Mouse (Mus musculus) layer of hippocampus, adult 8-10 months (tissue): Measurements from ENCODE around the gene Cyp2a12. TPM values are rescaled to one million over a fixed set of nuclear protein-coding genes. Genes with fewer than 3 reads are reported as not detected.
"Not testable (repeated sequence)": the region's sequence is repeated elsewhere in the genome, so short reads cannot be mapped to it uniquely, and the experiment has no call there.

Experiments
- DNase-seq, 2 experiments: peaks; one replicate each; pipeline ENCODE4 v3.0.0; 2022; ENCODE audit warnings: low spot score in 2 of 2
- total RNA-seq, 4 experiments: library from RNA; stranded (reverse); gene quantifications; 2 replicates each; pipeline ENCODE4 v1.2.4; 2022

Gene Cyp2a12
- not detected for total RNA-seq

GRCm38 (mm10) chr7:27028789-27029188 lies at the start of gene Cyp2a12:
Gene Cyp2a12, plus strand, starts transcription at chr7:27029081.
- no peak for DNase-seq

GRCm38 (mm10) chr7:26981464-26981863 lies 47.4 kb upstream of the Cyp2a12 start:
- DNase-seq: not testable (repeated sequence)

DNA sequence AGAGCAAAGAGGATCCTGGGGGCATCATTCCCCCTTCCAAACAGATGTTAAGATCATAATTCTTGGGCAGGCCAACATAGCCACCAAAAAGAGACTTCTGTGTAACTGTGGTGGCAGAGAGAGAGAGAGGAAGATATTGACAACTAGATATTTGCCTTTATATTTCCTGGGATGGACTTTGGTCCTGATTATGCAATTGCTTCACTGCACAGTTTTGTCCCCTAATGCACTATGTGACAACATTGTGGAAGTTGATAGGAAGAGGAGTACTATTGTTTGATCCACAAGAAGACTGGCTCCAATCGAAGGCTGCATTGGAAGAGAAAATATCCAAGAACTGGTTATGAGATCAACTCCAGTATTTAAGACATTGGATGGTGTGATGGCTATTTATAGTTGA lies 46.9 kb upstream of the Cyp2a12 start:
- DNase-seq: not testable (repeated sequence)

DNA sequence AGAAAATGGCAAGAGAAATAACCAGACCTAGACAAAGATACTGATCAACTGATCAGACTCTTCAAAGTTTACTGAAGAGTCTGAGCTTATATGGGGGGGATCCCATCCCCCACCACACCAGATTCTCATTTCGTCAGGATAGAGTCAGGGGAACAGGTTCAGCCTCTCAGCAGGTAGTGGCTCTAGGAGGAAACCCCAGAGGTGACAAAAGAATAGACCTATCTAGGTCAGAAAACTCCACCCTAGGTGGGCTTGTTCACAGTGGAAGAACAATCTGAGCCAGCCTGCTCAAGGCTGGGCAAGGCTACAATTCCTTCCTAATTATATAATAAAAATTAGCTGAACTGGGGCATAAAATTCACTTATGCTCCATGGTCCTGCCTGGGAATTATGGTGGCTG lies 46.3 kb upstream of the Cyp2a12 start:
- DNase-seq: no peak

- DNase-seq: not testable (repeated sequence)
Observed at GRCm38 (mm10) chr7:26983151-26983550, 45.7 kb upstream of the Cyp2a12 start.

DNA sequence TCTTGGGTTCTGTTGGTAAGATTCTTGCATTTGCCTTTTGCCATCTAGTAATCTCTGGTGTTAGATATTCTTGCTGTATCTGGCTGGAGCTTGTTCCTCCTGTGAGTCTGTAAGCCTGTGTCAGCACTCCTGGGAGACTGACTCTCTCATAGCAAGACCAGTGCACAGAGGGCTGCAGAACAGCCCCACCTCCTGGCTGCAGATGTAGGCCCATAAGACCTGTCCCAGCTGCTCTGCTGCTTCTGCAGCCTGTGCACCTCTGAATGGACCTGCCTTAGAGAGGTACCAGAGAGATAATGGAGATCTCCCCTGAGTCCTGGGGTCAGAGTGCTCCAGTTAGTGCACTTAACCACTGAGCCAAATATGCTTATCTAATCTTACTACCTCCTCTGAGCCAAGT lies 2.3 kb upstream of the Cyp2a12 start:
- DNase-seq: not testable (repeated sequence)

DNA sequence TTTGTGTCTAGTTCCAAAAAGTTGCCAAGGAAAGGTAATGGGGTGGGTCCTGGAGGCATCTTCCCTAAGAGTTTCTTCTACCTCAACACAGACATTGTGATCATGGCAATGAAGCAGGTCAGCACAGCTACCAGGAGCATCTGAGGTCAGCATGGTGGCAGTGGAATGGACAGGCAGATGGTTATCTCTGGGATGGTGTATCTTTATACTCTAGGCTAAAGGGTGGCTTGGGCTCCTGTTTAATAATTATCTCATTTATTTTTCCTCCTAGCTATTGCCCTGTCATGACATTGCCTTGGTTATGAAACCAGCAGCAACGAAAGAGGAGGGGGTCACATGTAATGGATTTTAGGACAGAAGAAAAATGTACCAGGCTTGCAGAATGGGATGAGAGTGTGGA lies 20.0 kb downstream of the Cyp2a12 start:
- DNase-seq: not testable (repeated sequence)

- DNase-seq: not testable (repeated sequence)
Observed at GRCm38 (mm10) chr7:27059333-27059732, 30.5 kb downstream of the Cyp2a12 start.

- not testable (repeated sequence) for DNase-seq
Observed at GRCm38 (mm10) chr7:27059896-27060295, 31.0 kb downstream of the Cyp2a12 start.

DNA sequence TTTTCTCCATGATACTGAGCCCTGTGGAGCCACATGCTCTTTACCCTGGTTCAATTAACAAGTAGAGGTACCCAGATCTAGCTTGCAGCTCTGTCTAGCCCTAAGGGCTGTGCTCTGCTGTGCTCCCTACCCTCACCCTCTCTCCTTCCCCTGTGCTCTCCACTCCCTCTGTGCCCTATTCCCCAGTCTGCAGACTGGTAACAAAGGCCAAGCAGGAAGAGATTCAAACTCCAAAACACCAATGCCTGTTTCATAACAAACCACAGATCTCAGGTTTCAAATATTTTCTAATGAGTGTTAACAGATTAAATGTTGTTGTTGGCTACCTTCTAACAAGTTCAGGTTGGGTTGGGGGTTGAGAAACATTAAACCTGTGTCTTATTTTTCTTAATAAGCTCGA lies 49.8 kb downstream of the Cyp2a12 start:
- DNase-seq: no peak

- no peak for DNase-seq
Observed at GRCm38 (mm10) chr7:27081625-27082024, 52.7 kb downstream of the Cyp2a12 start.

Other genes starting within 250 kb of the Cyp2a12 start
- not detected for gene Cyp2g1, start 220.2 kb upstream of the Cyp2a12 start, total RNA-seq
- not detected for gene Cyp2a5, start 193.8 kb upstream of the Cyp2a12 start, total RNA-seq
- gene Cyp2a22, start 89.7 kb upstream of the Cyp2a12 start, total RNA-seq: under 1 TPM in 1 of 4 experiments, not detected in 3; 0.17 TPM
- under 1 TPM in 3 of 4 experiments, not detected in 1; 0.23 to 0.69 (median 0.56) TPM for gene Cyp2f2, start 90.8 kb downstream of the Cyp2a12 start, total RNA-seq
- gene Cyp2t4, start 124.6 kb downstream of the Cyp2a12 start, total RNA-seq: not detected
- gene Egln2, start 137.7 kb downstream of the Cyp2a12 start, total RNA-seq: 100 to 1,000 TPM in 3 of 4 experiments, 10 to 100 TPM in 1; 97.6 to 103 (median 102) TPM
- 100 to 1,000 TPM in 2 of 4 experiments, 10 to 100 TPM in 2; 91.9 to 112 (median 102) TPM for gene Rab4b, start 149.8 kb downstream of the Cyp2a12 start, total RNA-seq
- not detected for gene Gm21983, start 152.0 kb downstream of the Cyp2a12 start, total RNA-seq
- 1 to 10 TPM in 3 of 4 experiments, under 1 TPM in 1; 0.86 to 3.9 (median 2.5) TPM for gene Mia, start 152.1 kb downstream of the Cyp2a12 start, total RNA-seq
- 10 to 100 TPM; 20.9 to 27.3 (median 25.7) TPM for gene BC024978, start 166.7 kb downstream of the Cyp2a12 start, total RNA-seq
- gene Snrpa, start 167.2 kb downstream of the Cyp2a12 start, total RNA-seq: 100 to 1,000 TPM in 1 of 4 experiments, 10 to 100 TPM in 3; 82.0 to 108 (median 85.0) TPM
- 10 to 100 TPM; 10.6 to 13.5 (median 12.4) TPM for gene Itpkc, start 199.6 kb downstream of the Cyp2a12 start, total RNA-seq
- 10 to 100 TPM; 38.9 to 48.4 (median 42.6) TPM for gene Coq8b, start 203.9 kb downstream of the Cyp2a12 start, total RNA-seq
- 100 to 1,000 TPM; 110 to 133 (median 125) TPM for gene Numbl, start 229.4 kb downstream of the Cyp2a12 start, total RNA-seq